In the genomic region with DNA sequence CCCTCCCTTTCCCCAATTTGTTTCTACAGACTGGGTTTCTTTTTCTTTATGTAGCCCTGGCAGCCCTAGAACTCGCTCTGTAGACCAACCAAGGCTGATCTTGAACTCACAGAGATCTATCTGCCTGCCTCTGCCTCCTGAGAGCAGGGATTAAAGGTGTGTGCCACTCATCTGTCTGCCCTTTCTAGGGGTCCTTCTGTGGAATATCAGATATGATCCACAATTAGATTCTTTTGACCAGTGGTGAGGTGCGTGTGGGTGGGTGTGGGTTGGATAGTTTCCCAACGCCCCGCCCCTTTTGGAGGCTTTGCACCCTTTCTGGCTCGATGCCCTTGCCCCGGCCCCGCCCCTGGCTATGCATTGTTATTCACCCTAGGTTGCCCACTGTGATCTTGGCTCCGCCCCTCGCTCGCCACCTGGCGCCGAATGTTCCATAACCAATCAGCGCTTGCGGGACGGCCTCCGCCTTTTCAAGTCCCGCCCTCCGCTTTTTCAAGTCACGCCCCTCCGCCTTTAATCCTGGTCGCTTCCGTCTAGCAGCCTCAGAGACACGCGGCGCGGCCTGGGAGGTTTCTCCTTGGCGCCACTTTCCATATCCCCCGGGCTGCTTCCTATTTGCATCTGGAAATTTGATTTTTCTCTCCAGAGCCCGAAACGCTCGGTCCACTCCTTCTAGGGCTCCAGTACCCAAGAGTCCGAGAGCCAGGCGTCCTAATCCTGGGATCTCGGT, we compare ENCODE assay signal across 8 mouse cellular contexts. TPM values are rescaled to one million over a fixed set of nuclear protein-coding genes. Genes with fewer than 3 reads are reported as not detected.
DNase-seq lines count a peak whose midpoint lies in the region; ATAC-seq and TF ChIP-seq lines count a peak whose summit lies in the region.

Gene Slc1a5, plus strand, starts transcription at position 516 of the 730 bp plus-strand sequence.

- H3K9me3 ChIP-seq in ES-E14 (ENCODE audit: control insufficient read depth, insufficient read depth, low read depth, low read length), result no peaks in the 10 kb centered on the region
- no peaks in the 10 kb centered on the region for H3K9me3 ChIP-seq in forebrain, postnatal 0 days (ENCODE audit: low read length)
- H3K9me3 ChIP-seq in lung, embryonic 15.5 days, result no peaks in the 10 kb centered on the region

- H3K9ac ChIP-seq in ES-E14 (ENCODE audit: insufficient read depth, low read depth, low read length, poor library complexity, severe bottlenecking), result peak within 1 kb of the TSS; percentile 86
- peak within 1 kb of the TSS; percentile 44 for H3K9ac ChIP-seq in forebrain, postnatal 0 days
- H3K9ac ChIP-seq in lung, embryonic 15.5 days, result peak within 1 kb of the TSS; percentile 78

- H3K27ac ChIP-seq in ES-E14 (ENCODE audit: insufficient read depth, low read depth, low read length, poor library complexity, severe bottlenecking), result peak within 1 kb of the TSS; percentile 57; the same call in 1 of the 2 replicates
- no peak within 1 kb of the TSS for H3K27ac ChIP-seq in forebrain, postnatal 0 days (ENCODE audit: low read depth, low read length)
- H3K27ac ChIP-seq in lung, embryonic 15.5 days, result peak within 1 kb of the TSS; percentile 64

- DNase-seq in ES-E14 (ENCODE audit: low read depth, low spot score), result peak; percentile 99
- peak; percentile 40 to 49 for DNase-seq in cerebellum, adult 18-20 months
- DNase-seq in forebrain, postnatal 0 days, result peak; percentile 85
- DNase-seq in heart, postnatal 4 days, result peak; percentile 91
- DNase-seq in layer of hippocampus, adult 8-10 months (ENCODE audit: low spot score in 2 of 2), result peak; percentile 62 to 69
- peak; percentile 83 for DNase-seq in ovary, adult 18-20 months (ENCODE audit: low spot score)
- peak; percentile 97 for DNase-seq in thymus, postnatal 0 days (ENCODE audit: low spot score)

- H3K4me3 ChIP-seq in ES-E14 (ENCODE audit: insufficient read depth in 1 of 2, low read depth in 1 of 2, low read length in 2 of 2, poor library complexity in 1 of 2, severe bottlenecking in 1 of 2), result peak within 1 kb of the TSS; percentile 90 to 97
- peak within 1 kb of the TSS; percentile 42 for H3K4me3 ChIP-seq in forebrain, postnatal 0 days (ENCODE audit: low read depth, low read length)
- H3K4me3 ChIP-seq in lung, embryonic 15.5 days, result peak within 1 kb of the TSS; percentile 60

- WGBS in forebrain, postnatal 0 days, result 3% methylated on average over 34 of the region's 34 CpGs
- WGBS in lung, embryonic 15.5 days, result 3% methylated on average over 34 of the region's 34 CpGs

- peaks cover 2 to 13% of the 10 kb centered on the region in 2 experiments; a peak in 3 of 4 replicates for H3K4me1 ChIP-seq in ES-E14 (ENCODE audit: control insufficient read depth in 2 of 2, insufficient read depth in 2 of 2, low read length in 2 of 2, poor library complexity in 1 of 2)
- H3K4me1 ChIP-seq in forebrain, postnatal 0 days (ENCODE audit: insufficient read depth), result no peaks in the 10 kb centered on the region; the same call in 1 of the 2 replicates
- peaks cover 35% of the 10 kb centered on the region for H3K4me1 ChIP-seq in lung, embryonic 15.5 days

- peaks cover 18% of the 10 kb centered on the region for H3K36me3 ChIP-seq in ES-E14 (ENCODE audit: control insufficient read depth, insufficient read depth, low read length, poor library complexity, severe bottlenecking)
- no peaks in the 10 kb centered on the region for H3K36me3 ChIP-seq in forebrain, postnatal 0 days (ENCODE audit: insufficient read depth)
- no peaks in the 10 kb centered on the region for H3K36me3 ChIP-seq in lung, embryonic 15.5 days

- ATAC-seq in forebrain, postnatal 0 days, result peak; percentile 84
- peak; percentile 86 for ATAC-seq in lung, embryonic 15.5 days (ENCODE audit: borderline replicate concordance, extremely low read depth, low FRiP score, low TSS enrichment)

- TF ChIP-seq CTCF in forebrain, postnatal 0 days (IDR thresholded peaks at IDR 0.05; ENCODE audit: low read depth), result 0 out of 2 replicates have a peak, but pooled peaks have one; percentile 12

- in situ Hi-C loops in ES-E14 (cut with MboI; ENCODE audit: low sequenced_read_pairs in 2 of 2, unreplicated experiment in 2 of 2), result no loop called here

- peak within 1 kb of the TSS; percentile 83 for H3K4me2 ChIP-seq in forebrain, postnatal 0 days (ENCODE audit: low read depth)
- peak within 1 kb of the TSS; percentile 96 for H3K4me2 ChIP-seq in lung, embryonic 15.5 days

- peaks cover 3% of the 10 kb centered on the region for H3K27me3 ChIP-seq in forebrain, postnatal 0 days (ENCODE audit: insufficient read depth, low read length)
- H3K27me3 ChIP-seq in lung, embryonic 15.5 days, result no peaks in the 10 kb centered on the region

TF ChIP-seq in ES-E14, 5 proteins besides CTCF, POLR2A, EP300 and RAD21:
- no peak for TF ChIP-seq HCFC1 (IDR thresholded peaks at IDR 0.05; ENCODE audit: borderline replicate concordance, insufficient read depth, low read length)
- no peak for TF ChIP-seq CHD2 (IDR thresholded peaks at IDR 0.05; ENCODE audit: low read depth, low read length)
- TF ChIP-seq ZNF384 (IDR thresholded peaks at IDR 0.05; ENCODE audit: low read depth, low read length), result no peak
- no peak for TF ChIP-seq ZC3H11A (IDR thresholded peaks at IDR 0.05; ENCODE audit: borderline replicate concordance, low read depth, low read length)
- TF ChIP-seq MAFK (IDR thresholded peaks at IDR 0.05; ENCODE audit: insufficient read depth, low read depth, low read length), result no peak

RNA-seq across cellular contexts. Expression of gene Slc1a5, which starts in this region (rescaled TPM):
- 72.0 and 156 TPM in 2 replicates for total RNA-seq in ES-E14 (2012; rRNA removed)
- total RNA-seq in forebrain, postnatal 0 days (2014; rRNA removed), result 6.3 and 9.3 TPM in 2 replicates
- 7.2 and 7.5 TPM in 2 replicates for polyA plus RNA-seq in forebrain, postnatal 0 days (2015; fragmentation: Nextera tagmentation; extraction: Ambion mirVana)
- 10 to 100 TPM; 28.4 to 28.7 TPM for total RNA-seq in heart, postnatal 4 days (2021)
- total RNA-seq in layer of hippocampus, adult 8-10 months (2022), result 10 to 100 TPM in 1 of 4 experiments, 1 to 10 TPM in 3; 2.5 to 11.0 (median 5.5) TPM
- polyA plus RNA-seq in lung, embryonic 15.5 days (2015; fragmentation: Nextera tagmentation; extraction: Ambion mirVana), result 53.7 and 54.5 TPM in 2 replicates
- polyA plus RNA-seq in thymus, postnatal 0 days (2015; fragmentation: Nextera tagmentation; extraction: Ambion mirVana), result 77.9 and 80.3 TPM in 2 replicates

Comparison
In these comparisons a context has a peak if more than half of its experiments do, and no peak if none do; other contexts are left out.
1. DNase-seq: peak in every context shown above with its lines; median percentile 99 in ES-E14; 97 in thymus, postnatal 0 days; 91 in heart, postnatal 4 days; 85 in forebrain, postnatal 0 days; 83 in ovary, adult 18-20 months; 66 in layer of hippocampus, adult 8-10 months; 44 in cerebellum, adult 18-20 months.
2. H3K4me3 ChIP-seq: peak in every context shown above with its lines; median percentile 94 in ES-E14; 60 in lung, embryonic 15.5 days; 42 in forebrain, postnatal 0 days.